Mouse (Mus musculus) hindbrain, embryonic 11.5 days (tissue): ENCODE results near the gene Sbno1. TPM values are rescaled to one million over a fixed set of nuclear protein-coding genes. Genes with fewer than 3 reads are reported as not detected.

Experiments used
- ATAC-seq: fragments of 200-750 bp; cut with Nextera tagmentation; 2 replicates; pipeline ENCODE4 v1.8.0; 2017; ENCODE audit warnings: mild to moderate bottlenecking, moderate TSS enrichment, moderate library complexity; ENCODE audit not compliant: low FRiP score
- DNase-seq: peaks from one replicate; pipeline ENCODE4 v3.0.0-alpha.2; 2015; ENCODE audit warnings: low spot score
- H3K27ac ChIP-seq: fragments of 300-500 bp; sonication (generic); 2 replicates; pipeline ENCODE4 v1.5.1; 2014; ENCODE audit warnings: mild to moderate bottlenecking, low read depth, low read length
- H3K27me3 ChIP-seq: fragments of 300-500 bp; sonication (generic); 2 replicates; pipeline ENCODE4 v1.6.1; 2014; ENCODE audit warnings: mild to moderate bottlenecking, low read length, moderate library complexity, mixed read lengths; ENCODE audit not compliant: control insufficient read depth, insufficient read depth
- H3K36me3 ChIP-seq: fragments of 300-500 bp; sonication (generic); 2 replicates; pipeline ENCODE4 v1.6.1; 2014; ENCODE audit warnings: mild to moderate bottlenecking, low read length, moderate library complexity, mixed read lengths; ENCODE audit not compliant: control insufficient read depth, insufficient read depth
- H3K4me1 ChIP-seq: fragments of 300-500 bp; sonication (generic); replicated peaks from 2 replicates; pipeline ENCODE4 v1.6.1; 2014; ENCODE audit warnings: low read length, mixed read lengths; ENCODE audit not compliant: control insufficient read depth, insufficient read depth
- H3K4me2 ChIP-seq: fragments of 300-500 bp; sonication (generic); replicated peaks from 2 replicates; pipeline ENCODE4 v1.6.1; 2014; ENCODE audit warnings: mild to moderate bottlenecking, low read depth, low read length
- H3K4me3 ChIP-seq: fragments of 300-500 bp; sonication (generic); 2 replicates; pipeline ENCODE4 v1.5.1; 2014; ENCODE audit warnings: low read depth, low read length
- H3K9ac ChIP-seq: fragments of 300-500 bp; sonication (generic); 2 replicates; pipeline ENCODE4 v1.6.1; 2014; ENCODE audit warnings: low read depth, low read length
- H3K9me3 ChIP-seq: fragments of 300-500 bp; sonication (generic); 2 replicates; pipeline ENCODE4 v1.6.1; 2016; ENCODE audit warnings: low read length; ENCODE audit not compliant: control insufficient read depth
- WGBS: fragments of 180-500 bp; shearing (Covaris S2); extraction: QIAGEN DNeasy Blood & Tissue Kit; methylation state at CpG from one replicate; pipeline ENCODE4 v1.1.7; 2014; 5-methylcytosine and 5-hydroxymethylcytosine counted together
- polyA plus RNA-seq: library from polyadenylated mRNA; unstranded; fragments of >200 nt; fragmentation: Nextera tagmentation; extraction: Ambion mirVana; gene quantifications from 2 replicates; pipeline ENCODE4 v1.2.1, GENCODE M21; 2014

The Sbno1 gene
- polyA plus RNA-seq, 1 experiment from 2014 or later: 116 TPM

DNA sequence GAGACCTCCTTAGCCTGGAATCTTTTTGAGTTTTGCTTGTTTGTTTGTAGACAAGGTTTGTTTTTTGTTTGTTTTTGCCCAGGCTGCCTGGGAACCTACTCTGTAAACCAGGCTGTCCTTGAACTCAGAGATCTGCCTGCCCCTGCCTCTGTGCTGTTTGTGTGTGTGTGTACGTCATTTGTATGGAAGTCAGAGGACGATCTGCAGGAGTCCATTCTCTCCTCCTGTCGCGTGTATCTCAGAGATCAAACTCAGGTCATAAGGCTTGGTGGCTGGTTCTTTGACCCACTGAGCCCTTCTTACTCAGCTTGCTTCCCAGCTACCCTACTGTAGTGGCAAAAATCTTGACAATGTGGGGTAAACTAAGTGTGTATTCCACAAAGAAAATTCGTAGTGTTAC is 12.9 kb upstream of the Sbno1 start:
- Histone ChIP-seq H3K4me2 (no peak overlapping the region; the same call in 1 of the 2 replicates), H3K27me3 (no peaks in the 10 kb centered on the region), H3K4me1 (no peaks in the 10 kb centered on the region), H3K4me3 (no peak overlapping the region), H3K36me3 (no peaks in the 10 kb centered on the region), H3K27ac (no peak overlapping the region), H3K9ac (no peak overlapping the region), H3K9me3 (no peaks in the 10 kb centered on the region)
- no peak for DNase-seq
- WGBS: 69% methylated on average over 5 of the region's 5 CpGs
- ATAC-seq: no peak

- H3K27me3 ChIP-seq: no peaks in the 10 kb centered on the region
- no peak overlapping the region for H3K4me3 ChIP-seq
- no peak for ATAC-seq
- no peaks in the 10 kb centered on the region for H3K36me3 ChIP-seq
- no peaks in the 10 kb centered on the region for H3K4me1 ChIP-seq
- H3K9ac ChIP-seq: no peak overlapping the region
- WGBS: 93% methylated on average over 5 of the region's 5 CpGs
- H3K9me3 ChIP-seq: no peaks in the 10 kb centered on the region
- no peak for DNase-seq
- H3K4me2 ChIP-seq: no peak overlapping the region
- no peak overlapping the region for H3K27ac ChIP-seq
Measured at GRCm38 (mm10) chr5:124438229-124438628, 12.4 kb upstream of the Sbno1 start.

DNA sequence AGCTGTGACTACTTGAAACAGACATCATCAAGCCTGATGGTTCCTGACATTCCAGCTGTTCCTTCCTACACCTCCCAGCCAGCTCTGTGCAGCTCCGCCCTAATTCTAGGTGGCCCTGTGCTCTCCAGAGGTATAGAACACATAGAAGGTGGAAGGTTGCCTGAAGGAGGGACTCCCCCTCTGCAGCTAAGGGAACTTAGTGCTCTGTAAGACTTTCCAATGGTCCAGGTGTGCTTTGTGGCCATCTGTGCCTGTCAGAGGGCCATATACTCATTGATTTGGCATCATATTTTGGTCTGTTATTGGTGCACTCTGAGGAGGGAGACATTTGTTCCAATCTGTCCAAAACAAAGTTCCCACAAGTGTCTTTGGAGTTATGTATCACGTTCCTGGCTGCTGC is 7.2 kb upstream of the Sbno1 start:
- no peaks in the 10 kb centered on the region for H3K9me3 ChIP-seq
- H3K4me2 ChIP-seq: no peak overlapping the region
- H3K36me3 ChIP-seq: no peaks in the 10 kb centered on the region
- no peak for ATAC-seq
- H3K4me3 ChIP-seq: no peak overlapping the region
- H3K4me1 ChIP-seq: no peaks in the 10 kb centered on the region
- WGBS: 72% methylated on average over 2 of the region's 2 CpGs
- H3K9ac ChIP-seq: no peak overlapping the region
- no peak for DNase-seq
- no peak overlapping the region for H3K27ac ChIP-seq
- H3K27me3 ChIP-seq: no peaks in the 10 kb centered on the region

DNA sequence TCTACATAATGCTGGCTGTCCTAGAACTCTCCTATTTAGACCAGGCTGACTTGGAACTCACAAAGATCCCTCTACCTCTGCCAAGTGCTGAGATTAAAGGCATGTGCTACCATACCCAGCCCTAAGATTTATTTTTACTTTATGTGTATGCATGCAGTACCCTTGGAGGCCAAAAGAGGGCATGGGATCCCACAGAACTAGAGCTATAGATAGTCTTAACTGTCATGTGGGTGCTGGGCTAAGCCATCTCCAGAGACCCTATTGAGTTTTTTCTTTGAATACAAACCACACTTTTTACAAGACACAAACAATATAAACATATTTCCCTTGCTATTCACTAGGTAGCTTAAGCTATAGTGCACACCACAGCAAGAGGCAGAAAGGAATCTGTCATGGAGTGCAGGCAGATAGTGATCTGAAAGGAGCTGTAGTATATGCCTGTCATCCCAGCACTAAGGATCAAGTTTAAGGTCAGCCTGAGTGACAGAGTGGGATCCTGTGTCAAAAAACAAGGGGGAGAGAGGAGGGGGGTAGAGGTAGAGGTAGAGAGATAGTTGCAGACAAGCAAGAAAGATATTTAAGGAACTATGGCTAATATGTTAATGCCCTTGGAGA is 6.7 kb upstream of the Sbno1 start:
- Histone ChIP-seq H3K4me1 (no peaks in the 10 kb centered on the region), H3K4me3 (no peak overlapping the region), H3K9ac (no peak overlapping the region), H3K9me3 (no peaks in the 10 kb centered on the region), H3K27me3 (no peaks in the 10 kb centered on the region), H3K4me2 (no peak overlapping the region), H3K27ac (no peak overlapping the region), H3K36me3 (no peaks in the 10 kb centered on the region)
- peak; percentile 72 for DNase-seq
- ATAC-seq: no peak

- ATAC-seq (0 out of 2 replicates have a peak, but pooled peaks have one; percentile 5), DNase-seq (no peak)
- H3K4me2 ChIP-seq: peak overlapping the region; percentile 31
- 0 out of 2 replicates have a peak, but pooled peaks cover 3% of the 10 kb centered on the region for H3K36me3 ChIP-seq
- no peaks in the 10 kb centered on the region for H3K9me3 ChIP-seq
- H3K27ac ChIP-seq: no peak overlapping the region
- H3K4me1 ChIP-seq: no peaks in the 10 kb centered on the region
- H3K9ac ChIP-seq: no peak overlapping the region
- 91% methylated on average over 10 of the region's 10 CpGs for WGBS
- H3K27me3 ChIP-seq: no peaks in the 10 kb centered on the region
- peak overlapping the region; percentile 99 for H3K4me3 ChIP-seq
Measured at GRCm38 (mm10) chr5:124426475-124427071, 772 bp upstream of the Sbno1 start.

- Histone ChIP-seq H3K9ac (peak overlapping the region; percentile 93), H3K4me1 (no peaks in the 10 kb centered on the region), H3K4me2 (peak overlapping the region; percentile 89), H3K4me3 (peak overlapping the region; percentile 99), H3K27ac (peak overlapping the region; percentile 81), H3K27me3 (no peaks in the 10 kb centered on the region), H3K9me3 (no peaks in the 10 kb centered on the region), H3K36me3 (0 out of 2 replicates have a peak, but pooled peaks cover 3% of the 10 kb centered on the region)
- WGBS: under 1% methylated on average over 59 of the region's 63 CpGs
- DNase-seq: no peak
- peak; percentile 81 for ATAC-seq
Measured at GRCm38 (mm10) chr5:124424723-124425411, 934 bp downstream of the Sbno1 start.

GRCm38 (mm10) chr5:124424200-124424722 is 1.5 kb downstream of the Sbno1 start:
- Histone ChIP-seq H3K27ac (peak overlapping the region; percentile 81; the same call in 1 of the 2 replicates), H3K4me2 (peak overlapping the region; percentile 89), H3K36me3 (0 out of 2 replicates have a peak, but pooled peaks cover 3% of the 10 kb centered on the region), H3K27me3 (no peaks in the 10 kb centered on the region), H3K9ac (peak overlapping the region; percentile 93), H3K9me3 (no peaks in the 10 kb centered on the region), H3K4me3 (peak overlapping the region; percentile 99), H3K4me1 (no peaks in the 10 kb centered on the region)
- WGBS: 5% methylated on average over 14 of the region's 14 CpGs
- no peak for ATAC-seq
- peak; percentile 41 for DNase-seq

- no peaks in the 10 kb centered on the region for H3K27me3 ChIP-seq
- DNase-seq: no peak
- H3K9me3 ChIP-seq: no peaks in the 10 kb centered on the region
- H3K36me3 ChIP-seq: 0 out of 2 replicates have a peak, but pooled peaks cover 3% of the 10 kb centered on the region
- H3K4me1 ChIP-seq: no peaks in the 10 kb centered on the region
- WGBS: 96% methylated on average over 2 of the region's 2 CpGs
- no peak for ATAC-seq
- H3K4me2 ChIP-seq: no peak overlapping the region
- H3K9ac ChIP-seq: no peak overlapping the region
- no peak overlapping the region for H3K4me3 ChIP-seq
- H3K27ac ChIP-seq: no peak overlapping the region
Measured at GRCm38 (mm10) chr5:124421786-124422185, 4.0 kb downstream of the Sbno1 start.
